Mouse (Mus musculus) megakaryocyte progenitor cell, adult 5-6 weeks (primary cell): ENCODE data around the gene Kifc1. TPM values are rescaled to one million over a fixed set of nuclear protein-coding genes. Genes with fewer than 3 reads are reported as not detected.
A peak's percentile ranks its signal among the peaks of the same experiment; 100 is the strongest.
"Not testable (repeated sequence)": the region's sequence is repeated elsewhere in the genome, so short reads cannot be mapped to it uniquely, and the experiment has no call there.

Source experiments
- ATAC-seq: replicated peaks from 2 replicates; pipeline ENCODE4 v1.8.0; 2016; ENCODE audit warnings: mild to moderate bottlenecking, moderate TSS enrichment, inconsistent platforms; ENCODE audit not compliant: poor library complexity
- total RNA-seq, 2 experiments: library from RNA; stranded (forward) in 1 of 2; stranded (reverse) in 1 of 2; fragments of 157-497, 149-512 nt in 1 of 2; fragments of 200-1000 nt in 1 of 2; gene quantifications; 2 replicates each; pipeline versions ENCODE4 v1.2.3 to v1.2.4; 2015 to 2017

The Kifc1 gene
- total RNA-seq, 2 experiments from 2014 or later: 6.6 to 30.3 TPM

DNA sequence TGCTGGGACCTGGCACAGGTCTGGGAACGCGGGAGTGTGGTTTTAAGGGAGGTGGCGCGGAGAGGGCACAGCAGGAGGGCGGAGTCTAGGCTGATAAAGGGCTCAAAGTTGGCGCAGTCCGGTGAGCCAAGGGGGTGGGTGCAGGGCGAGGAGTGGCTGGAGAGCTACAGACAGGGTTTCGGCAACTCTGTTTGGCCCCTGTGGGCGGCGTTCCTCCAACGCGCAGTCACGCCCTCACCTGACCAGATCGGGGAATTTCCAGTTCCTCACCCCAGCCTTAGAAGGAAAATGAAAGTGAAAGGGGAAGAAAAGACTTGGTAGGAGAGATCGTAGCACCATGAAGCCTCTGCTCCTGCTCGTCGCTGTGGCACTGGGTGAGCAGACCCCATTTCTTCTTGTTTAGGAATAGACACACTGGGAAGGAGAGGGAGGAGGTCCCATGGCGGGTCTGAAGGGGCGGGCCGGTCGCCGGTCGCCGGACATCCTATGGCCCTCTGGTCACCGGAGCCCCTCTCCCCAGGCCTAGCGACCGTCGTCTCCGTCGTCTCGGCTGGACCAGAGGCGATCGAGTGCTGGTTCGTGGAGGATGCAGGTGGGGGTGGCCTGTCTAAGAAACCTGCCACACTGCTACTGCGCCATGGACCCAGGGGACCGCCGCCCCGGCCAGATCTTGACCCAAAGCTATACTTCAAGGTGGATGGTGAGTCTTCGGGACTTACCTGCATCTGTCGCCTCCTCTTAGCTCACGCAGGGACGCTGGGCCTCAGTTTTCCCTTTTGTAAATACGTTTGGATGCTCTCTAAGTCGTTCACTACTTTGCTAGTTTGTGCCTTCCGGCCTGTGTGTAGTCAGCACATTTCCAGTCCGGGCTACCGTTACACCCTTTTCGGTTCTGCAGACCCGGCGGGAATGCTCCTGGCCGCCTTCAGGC lies 29.2 kb upstream of the Kifc1 start:
- peak; percentile 64 for ATAC-seq

DNA sequence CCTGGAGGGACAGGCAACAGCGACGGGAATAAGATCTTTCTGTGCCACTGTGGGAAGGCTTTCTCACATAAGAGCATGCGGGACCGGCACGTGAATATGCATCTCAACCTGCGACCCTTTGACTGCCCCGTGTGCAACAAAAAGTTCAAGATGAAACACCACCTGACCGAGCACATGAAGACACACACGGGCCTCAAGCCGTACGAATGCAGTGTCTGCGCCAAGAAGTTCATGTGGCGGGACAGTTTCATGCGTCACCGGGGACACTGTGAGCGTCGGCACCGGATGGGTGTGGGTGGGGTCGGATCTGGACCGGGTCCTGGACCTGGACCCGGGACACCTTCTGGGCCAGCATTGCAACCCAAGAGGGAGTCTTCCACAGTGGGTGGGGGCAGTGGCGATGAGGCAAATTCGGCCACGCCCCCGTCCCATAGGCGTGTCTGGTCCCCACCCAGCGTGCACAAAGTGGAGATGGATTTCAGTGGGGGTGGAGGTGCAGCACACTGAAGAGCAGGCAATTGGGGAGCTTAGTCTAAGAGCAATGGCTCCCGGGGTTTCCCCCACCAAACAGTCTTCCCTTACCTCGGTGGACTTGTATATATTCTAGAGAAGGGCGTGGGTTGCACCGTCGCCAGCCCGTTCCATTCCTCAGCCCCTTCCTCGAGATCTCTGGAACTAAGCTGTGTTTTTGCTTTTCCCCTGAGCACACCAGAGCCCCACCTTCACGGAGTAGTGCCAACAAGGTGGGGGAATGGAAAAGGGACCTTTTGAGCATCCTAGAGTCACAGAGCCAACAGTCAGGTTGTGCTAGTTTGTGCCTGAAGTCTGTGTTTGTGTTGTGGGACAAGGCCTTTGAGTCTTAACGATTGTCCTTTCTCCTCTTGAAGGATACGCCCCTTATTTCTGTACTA lies 28.1 kb upstream of the Kifc1 start:
- ATAC-seq: 0 out of 2 replicates have a peak, but pooled peaks have one; percentile 1

DNA sequence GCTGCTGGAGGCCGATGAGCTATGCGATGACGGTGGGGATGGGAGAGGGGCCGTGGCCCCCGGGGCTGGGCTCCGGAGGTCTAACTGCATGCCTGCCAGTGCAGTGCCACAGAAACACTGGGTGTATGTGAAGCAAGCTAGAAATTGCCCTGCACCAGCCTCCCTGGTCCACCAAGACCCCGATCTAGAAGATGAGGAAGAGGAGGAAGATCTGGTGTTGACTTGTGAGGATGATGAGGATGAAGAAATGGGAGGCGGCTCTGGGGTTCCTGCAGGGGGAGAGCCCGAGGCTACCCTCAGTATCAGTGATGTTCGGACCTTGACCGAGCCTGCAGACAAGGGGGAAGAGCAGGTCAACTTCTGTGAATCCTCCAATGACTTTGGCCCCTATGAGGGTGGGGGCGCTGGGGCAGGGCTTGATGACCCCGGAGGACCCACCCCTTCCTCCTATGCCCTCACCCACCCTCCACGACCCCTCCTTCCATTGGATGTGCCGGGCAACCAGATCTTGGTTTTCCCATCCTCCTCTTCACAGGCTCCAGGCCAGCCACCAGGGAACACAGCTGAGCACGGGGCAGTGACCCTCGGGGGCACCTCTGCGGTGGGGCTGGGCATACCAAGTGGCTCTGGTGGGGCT lies 27.3 kb upstream of the Kifc1 start:
- ATAC-seq: no peak

DNA sequence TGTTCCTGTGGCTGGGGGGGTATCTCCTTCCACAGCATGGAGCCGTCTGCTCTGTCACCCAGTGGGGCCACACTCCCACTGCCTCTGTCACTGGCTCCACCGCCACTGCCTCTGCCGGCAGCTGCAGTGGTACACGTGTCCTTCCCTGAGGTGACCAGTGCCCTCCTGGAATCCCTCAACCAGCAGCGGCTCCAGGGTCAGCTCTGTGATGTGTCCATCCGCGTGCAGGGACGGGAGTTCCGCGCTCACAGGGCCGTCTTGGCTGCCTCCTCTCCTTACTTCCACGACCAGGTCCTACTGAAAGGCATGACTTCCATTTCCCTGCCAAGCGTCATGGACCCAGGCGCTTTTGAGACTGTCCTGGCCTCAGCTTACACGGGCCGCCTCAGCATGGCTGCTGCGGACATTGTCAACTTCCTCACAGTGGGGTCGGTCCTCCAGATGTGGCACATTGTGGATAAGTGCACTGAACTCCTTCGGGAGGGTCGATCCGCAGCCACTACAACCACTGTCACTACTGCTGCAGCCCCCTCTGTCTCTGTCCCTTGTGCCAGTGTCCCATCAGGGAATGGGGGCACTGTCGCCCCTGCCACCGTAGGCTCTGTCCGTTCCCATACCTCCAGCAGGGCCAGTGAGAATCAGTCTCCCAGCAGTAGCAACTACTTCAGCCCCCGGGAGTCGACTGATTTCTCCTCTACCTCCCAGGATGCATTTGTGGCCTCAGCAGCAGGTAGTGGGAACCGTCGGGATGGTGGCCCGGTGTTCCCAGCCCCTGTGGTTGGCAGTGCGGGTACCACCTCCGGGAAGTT lies 26.6 kb upstream of the Kifc1 start:
- ATAC-seq: no peak

DNA sequence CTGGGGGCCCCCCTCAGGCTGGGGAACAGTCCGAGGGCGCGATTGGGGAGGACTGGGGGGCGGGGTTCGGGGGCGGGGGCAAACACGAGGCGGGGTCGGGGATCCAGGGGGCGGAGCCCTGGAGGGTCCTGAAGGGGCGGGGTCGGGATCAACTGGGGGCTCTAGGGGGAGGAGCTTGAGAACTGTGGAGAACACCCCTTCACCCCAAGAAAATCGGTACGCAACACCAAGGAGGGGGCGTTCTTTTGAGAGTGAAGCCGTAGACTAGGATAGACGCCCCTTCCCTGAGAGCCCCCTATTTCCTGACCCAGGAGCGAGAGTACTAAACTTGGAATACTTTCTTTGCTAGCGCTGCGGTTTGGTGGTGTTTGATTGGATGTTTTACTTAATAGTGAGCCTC lies 25.8 kb upstream of the Kifc1 start:
- no peak for ATAC-seq

- ATAC-seq: peak; percentile 67
Measured at GRCm38 (mm10) chr17:33915671-33916250, 25.3 kb upstream of the Kifc1 start, which contains the start of the genes Tapbp and Zbtb22. Gene Tapbp, plus strand, starts transcription at chr17:33915899. Gene Zbtb22, plus strand, starts transcription at chr17:33915904.

- ATAC-seq: no peak
Measured at GRCm38 (mm10) chr17:33914969-33915391, 24.5 kb upstream of the Kifc1 start.

- ATAC-seq: no peak
Measured at GRCm38 (mm10) chr17:33913905-33914304, 23.4 kb upstream of the Kifc1 start.

DNA sequence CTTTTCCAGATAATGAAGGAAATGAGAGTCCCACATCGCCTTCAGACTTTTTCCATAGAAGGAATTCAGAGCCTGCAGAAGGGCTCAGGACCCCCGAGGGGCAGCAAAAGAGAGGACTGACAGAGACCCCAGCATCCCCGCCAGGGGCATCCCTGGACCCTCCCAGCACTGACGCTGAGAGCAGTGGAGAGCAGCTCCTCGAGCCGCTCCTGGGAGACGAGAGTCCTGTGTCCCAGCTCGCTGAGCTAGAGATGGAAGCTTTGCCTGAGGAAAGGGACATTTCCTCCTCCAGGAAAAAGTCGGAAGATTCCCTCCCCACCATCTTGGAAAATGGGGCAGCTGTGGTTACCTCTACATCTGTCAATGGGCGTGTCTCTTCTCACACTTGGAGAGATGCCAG lies 22.8 kb upstream of the Kifc1 start:
- no peak for ATAC-seq

DNA sequence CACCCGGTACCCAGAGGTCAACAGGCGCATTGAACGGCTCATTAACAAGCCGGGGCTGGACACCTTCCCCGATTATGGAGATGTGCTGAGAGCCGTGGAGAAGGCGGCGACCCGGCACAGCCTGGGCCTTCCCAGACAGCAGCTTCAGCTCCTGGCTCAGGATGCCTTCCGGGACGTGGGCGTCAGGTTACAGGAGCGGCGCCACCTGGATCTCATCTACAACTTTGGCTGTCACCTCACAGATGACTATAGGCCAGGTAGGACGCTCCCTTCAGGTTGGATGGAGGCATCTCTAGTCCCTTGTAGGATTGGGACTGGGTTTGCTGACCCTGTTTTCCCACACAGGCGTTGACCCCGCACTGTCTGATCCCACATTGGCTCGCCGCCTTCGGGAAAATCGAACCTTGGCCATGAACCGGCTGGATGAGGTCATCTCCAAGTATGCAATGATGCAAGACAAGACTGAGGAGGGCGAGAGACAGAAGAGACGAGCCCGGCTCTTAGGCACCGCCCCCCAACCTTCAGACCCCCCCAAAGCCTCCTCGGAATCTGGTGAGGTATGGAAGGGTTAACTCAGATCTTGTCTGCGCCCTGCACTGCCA lies 21.5 kb upstream of the Kifc1 start:
- ATAC-seq: no peak

DNA sequence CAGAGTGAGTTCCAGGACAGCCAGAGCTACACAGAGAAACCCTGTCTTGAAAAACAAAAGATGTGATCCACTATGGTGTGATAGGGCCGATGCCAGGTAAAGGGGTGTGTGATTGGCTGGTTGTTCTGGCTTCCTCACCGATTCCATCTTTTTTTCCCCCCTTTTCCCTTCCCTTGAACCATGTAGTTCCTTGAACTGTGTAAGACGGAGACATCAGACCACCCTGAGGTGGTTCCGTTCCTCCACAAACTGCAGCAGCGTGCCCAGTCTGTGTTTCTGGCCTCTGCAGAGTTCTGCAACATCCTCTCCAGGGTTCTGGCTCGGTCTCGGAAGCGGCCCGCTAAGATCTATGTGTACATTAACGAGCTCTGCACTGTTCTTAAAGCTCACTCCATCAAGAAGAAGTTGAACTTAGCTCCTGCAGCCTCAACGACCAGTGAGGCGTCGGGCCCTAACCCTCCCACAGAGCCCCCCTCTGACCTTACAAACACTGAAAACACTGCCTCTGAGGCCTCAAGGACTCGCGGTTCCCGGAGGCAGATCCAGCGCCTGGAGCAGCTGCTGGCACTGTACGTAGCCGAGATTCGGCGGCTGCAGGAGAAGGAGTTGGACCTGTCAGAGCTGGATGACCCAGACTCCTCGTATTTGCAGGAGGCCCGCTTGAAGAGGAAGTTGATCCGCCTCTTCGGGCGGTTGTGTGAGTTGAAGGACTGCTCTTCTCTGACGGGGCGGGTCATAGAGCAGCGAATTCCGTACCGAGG lies 20.8 kb upstream of the Kifc1 start:
- no peak for ATAC-seq

DNA sequence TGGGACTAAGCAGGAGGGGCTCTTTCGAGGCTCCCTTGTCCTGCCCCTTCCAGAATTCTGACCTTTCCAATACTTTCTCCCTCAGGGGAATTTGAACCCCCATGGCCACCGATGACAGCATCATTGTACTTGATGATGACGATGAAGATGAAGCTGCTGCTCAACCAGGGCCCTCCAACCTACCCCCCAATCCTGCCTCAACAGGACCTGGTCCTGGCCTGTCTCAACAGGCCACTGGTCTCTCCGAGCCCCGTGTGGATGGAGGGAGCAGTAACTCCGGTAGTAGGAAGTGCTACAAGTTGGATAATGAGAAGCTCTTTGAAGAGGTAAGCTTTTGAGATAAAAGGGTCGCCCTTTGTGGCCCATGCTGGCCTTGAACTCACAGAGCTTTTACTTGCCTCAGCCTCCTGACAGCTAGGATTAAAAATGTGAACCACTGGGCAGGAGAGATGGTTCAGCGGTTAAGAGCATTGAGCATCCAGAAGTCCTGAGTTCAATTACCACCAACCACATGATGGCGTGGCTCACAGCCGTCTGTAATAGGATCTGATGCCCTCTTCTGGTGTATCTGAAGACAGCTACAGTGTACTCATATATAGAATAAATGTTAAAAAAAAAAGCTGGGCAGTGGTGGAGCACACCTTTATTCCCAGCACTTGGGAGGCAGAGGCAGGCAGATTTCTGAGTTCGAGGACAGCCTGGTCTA lies 20.0 kb upstream of the Kifc1 start:
- no peak for ATAC-seq

DNA sequence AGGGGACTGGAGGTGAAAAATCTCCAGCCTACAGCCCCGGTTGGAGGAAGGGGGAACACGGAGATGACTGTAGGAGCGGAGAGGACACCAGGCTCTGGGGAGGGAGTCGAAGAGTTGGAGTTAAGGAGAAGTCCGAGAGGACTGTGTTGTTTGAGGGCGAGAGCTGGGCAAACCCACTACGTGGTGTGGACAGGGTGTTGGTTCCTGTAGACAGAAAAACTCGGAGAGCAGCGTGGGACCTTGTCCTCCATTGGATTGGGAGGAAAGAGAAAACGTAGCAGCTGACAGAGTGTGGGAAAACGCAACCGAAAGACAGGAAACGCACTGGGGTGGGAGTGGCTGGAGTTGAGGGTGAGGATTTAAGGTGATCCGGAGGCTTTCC lies 19.4 kb upstream of the Kifc1 start:
- peak; percentile 12; the same call in 1 of the 2 replicates for ATAC-seq

DNA sequence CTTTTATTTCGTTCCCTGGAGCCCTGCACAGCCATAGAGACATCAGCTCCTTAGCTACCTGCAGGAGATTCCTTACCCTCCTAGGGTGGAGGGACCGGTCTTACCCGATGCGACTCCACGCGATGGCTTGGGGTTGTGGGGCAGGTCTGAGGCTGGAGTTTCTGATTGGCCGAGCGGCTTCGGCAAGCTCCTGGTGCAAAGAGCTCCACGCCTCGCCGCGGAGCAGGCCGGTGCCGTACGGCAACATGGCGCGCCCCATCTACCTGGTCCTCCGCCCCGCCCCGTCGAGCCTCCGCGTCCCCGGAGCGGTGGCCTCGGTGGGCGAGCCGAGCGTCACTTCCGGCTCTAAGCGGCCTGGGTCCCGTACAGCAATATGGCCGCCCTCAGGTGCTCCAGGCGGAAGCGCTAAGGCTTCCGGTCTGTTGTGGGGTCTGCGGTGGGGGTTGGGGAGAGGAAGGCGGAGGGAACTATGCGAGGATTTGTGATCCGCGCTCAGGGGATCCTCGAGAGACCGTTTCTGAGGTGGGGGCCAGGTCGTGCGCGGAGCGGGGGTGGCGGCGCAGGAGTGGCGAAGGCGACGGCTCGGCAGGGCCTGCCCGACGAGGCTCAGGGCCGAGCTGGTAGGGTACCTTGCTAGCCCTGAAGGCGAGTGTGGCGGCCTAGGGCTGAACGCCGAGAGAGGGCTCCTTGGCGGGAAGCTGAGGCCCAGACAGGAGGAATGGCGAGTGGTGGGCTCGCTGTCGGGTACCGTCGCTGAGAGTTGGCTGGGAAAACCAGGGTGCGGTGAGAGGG lies 18.8 kb upstream of the Kifc1 start, which contains the start of gene Daxx:
Daxx (plus strand) TSS at position 338 of the 792 bp plus-strand sequence.
- ATAC-seq: peak; percentile 90

DNA sequence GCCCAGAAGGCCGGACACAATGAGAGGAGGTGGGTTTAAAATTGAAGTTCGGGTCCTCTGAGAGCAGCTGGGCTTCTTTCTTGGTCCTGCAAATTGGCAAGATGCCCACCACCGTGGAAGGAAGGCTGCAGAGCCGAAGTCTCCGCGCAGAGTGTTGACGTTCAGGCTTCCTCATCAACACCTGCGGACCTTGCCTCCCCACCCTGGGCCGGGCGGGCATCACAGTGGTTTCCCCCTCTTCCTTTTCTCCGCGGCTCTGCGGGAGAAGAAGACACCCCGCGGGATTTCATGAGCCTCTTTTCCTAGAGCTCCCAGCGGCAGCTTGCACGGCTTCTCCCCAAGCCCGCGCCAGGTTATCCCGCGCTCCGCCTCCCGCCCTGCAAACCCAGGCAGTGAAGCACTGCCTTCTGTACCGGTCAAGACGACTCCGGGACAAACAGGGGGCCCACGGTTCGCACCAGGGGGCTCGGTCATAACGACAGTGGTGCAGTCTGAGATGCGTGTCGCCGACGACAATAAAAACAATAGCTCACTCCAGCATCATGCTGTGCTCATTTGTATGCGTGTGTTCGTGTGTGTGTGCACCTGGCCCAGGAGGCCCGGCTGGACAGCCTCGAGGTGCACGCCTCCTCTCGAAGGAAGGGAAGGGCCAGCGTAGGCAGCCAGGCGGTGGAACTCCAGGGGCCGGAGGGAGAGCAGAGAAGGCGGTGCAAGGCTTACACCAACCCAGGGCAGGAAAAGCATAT lies 18.0 kb upstream of the Kifc1 start:
- peak; percentile 33 for ATAC-seq

DNA sequence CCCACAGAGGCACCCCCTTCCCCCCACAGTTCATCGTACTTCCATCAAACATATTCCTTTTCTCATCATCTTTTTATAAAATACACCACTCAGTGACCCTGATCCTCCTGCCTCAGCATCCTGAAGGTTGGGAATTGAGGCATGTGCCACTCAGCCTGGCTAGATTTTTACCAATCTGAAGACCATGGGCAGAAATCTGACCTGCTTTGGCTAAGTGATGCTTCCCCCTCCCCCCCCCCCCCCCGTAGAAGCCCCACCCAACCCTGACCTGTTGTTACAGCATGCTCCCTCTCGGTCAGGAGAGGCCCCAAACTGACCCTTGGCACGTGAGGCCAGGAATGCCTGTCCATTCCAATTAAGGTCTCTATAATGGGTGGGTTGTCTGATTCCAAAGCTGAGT lies 14.4 kb upstream of the Kifc1 start, which contains the start of gene Platr17:
Platr17 (plus strand) TSS at position 301 of the 400 bp plus-strand sequence.
- ATAC-seq: not testable (repeated sequence)
